Mouse (Mus musculus) gastrocnemius, adult 8-10 months (tissue): Measurements from ENCODE around the gene Pde4dip. TPM values are rescaled to one million over a fixed set of nuclear protein-coding genes. Genes with fewer than 3 reads are reported as not detected.

Experiments
- DNase-seq, 2 experiments: peaks; one replicate each; pipeline ENCODE4 v3.0.0; 2022; ENCODE audit warnings: low spot score in 2 of 2
- microRNA-seq: library from miRNA; unstranded; fragments of <30 nt; microRNA quantifications from one replicate; pipeline ENCODE4 v1.2.0, GENCODE M21; 2022
- total RNA-seq, 4 experiments: library from RNA; stranded (reverse); gene quantifications; 2 replicates each; pipeline ENCODE4 v1.2.4; 2022

Pde4dip gene
- total RNA-seq, 4 experiments from 2014 or later, result 3,083 to 3,979 (median 3,594) TPM

GRCm38 (mm10) chr3:97653781-97654180 is 234.7 kb downstream of the Pde4dip start:
- no peak for DNase-seq

- DNase-seq, result no peak
Measured at GRCm38 (mm10) chr3:97651604-97652003, 236.9 kb downstream of the Pde4dip start.

GRCm38 (mm10) chr3:97649469-97649868 is 239.0 kb downstream of the Pde4dip start:
- no peak for DNase-seq

GRCm38 (mm10) chr3:97649022-97649421 is 239.5 kb downstream of the Pde4dip start:
- DNase-seq, result no peak

GRCm38 (mm10) chr3:97648518-97648917 is 240.0 kb downstream of the Pde4dip start:
- DNase-seq, result no peak

- no peak for DNase-seq
Measured at GRCm38 (mm10) chr3:97642001-97642400, 246.5 kb downstream of the Pde4dip start.

GRCm38 (mm10) chr3:97641396-97641795 is 247.1 kb downstream of the Pde4dip start:
- DNase-seq, result no peak

Small RNAs within 50 kb of the gene (microRNA-seq; reads per million reads assigned to microRNA genes)
- gene Mir7225, result not detected

Other genes starting within 250 kb of the Pde4dip start
- gene Prkab2, start 230.5 kb downstream of the Pde4dip start, total RNA-seq, result 100 to 1,000 TPM; 206 to 278 (median 246) TPM
- not detected for gene Gm17651, start 214.0 kb downstream of the Pde4dip start, total RNA-seq
- gene Sec22b, start 12.5 kb upstream of the Pde4dip start, total RNA-seq, result 10 to 100 TPM; 24.8 to 29.2 (median 28.2) TPM
- 1 to 10 TPM; 5.6 to 7.9 (median 6.9) TPM for gene Notch2, start 124.8 kb upstream of the Pde4dip start, total RNA-seq